Mouse (Mus musculus): ENCODE results near the gene Dhx30.
A peak's percentile ranks its signal among the peaks of the same experiment; 100 is the strongest.

The Dhx30 gene

DNA sequence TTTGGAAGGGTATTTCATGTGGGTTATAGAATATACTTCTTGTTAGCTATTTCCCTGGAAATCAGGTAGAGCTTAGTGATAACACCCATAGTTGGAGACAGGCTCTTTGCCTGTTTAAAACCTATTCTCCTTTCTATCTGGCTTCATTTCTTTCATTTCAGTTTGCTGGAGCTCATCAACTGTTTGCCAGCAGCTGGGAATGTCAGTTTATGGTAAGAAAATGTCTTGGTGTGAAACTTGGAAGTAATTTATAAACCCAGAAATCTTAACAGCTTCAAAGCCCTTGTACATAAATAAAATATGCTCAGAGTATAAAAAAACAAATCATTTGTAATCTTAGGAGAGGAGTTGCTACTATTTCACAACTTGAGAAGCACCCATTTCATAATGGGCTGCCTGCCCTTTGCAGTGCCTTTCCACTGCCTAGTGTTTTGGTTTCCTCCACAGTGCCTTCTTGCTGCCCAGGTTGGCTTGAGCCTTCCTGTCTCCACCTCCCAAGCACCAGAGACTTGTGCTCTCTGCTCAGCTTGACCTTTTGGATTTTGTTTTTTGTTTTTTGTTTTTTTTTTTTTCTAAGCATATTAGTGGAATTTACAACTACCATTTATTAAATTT lies 71.8 kb downstream of the Dhx30 start:
- no peak for DNase-seq (ENCODE audit: low spot score in 2 of 2)

DNA sequence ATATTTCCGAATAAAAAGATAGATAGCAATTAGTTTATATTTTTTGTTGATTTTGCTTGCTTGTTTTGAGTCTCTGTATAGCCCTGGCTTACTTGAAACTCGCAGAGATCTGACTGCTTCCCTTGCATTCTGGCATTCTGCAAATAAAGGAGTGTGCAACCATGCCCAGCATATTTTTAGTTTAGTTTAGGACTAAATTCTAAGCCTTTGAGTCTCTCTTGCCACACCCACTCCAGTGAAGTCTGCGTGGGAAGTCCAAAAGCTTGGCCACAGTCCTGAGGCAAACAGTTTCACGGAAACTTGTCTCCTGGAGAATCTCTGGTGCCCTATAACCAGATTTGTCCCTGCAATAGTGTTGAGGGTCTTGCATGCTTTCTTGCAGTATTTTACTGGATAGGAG lies 73.3 kb downstream of the Dhx30 start:
- no peak for DNase-seq (ENCODE audit: low spot score in 2 of 2)

GRCm38 (mm10) chr9:110038485-110038884 lies 79.1 kb downstream of the Dhx30 start:
- DNase-seq (ENCODE audit: low spot score in 2 of 2): no peak

DNA sequence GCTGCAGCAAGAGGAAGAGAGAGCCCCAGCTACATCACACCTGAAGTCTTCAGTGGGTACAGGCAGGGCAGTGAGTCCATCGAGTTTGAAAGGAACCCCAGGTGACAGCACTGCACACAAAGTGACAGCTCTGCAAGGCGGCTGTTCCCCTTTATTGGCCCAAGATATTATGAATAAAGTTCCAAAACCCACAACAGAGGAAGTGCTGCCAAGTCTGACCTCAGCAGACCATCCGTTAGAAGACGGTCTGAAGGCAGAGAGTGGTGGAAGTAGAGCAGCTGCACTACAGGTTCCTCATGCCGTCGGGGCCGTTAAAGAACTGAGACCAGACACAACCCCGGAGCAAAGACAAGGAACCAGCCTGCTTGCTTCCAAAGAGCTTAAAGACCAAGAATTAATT lies 79.7 kb downstream of the Dhx30 start:
- DNase-seq (ENCODE audit: low spot score in 2 of 2): peak in 1 of 2 experiments; percentile 29

- DNase-seq (ENCODE audit: low spot score in 2 of 2): no peak
Measured at GRCm38 (mm10) chr9:110035091-110035490, 82.5 kb downstream of the Dhx30 start.

Measured in right cerebral cortex, postnatal 10 days (tissue).